Mouse (Mus musculus) layer of hippocampus, postnatal 25 days (tissue): ENCODE measurements around the gene Prokr1. TPM values are rescaled to one million over a fixed set of nuclear protein-coding genes. Genes with fewer than 3 reads are reported as not detected.
"Not testable (repeated sequence)": the region's sequence is repeated elsewhere in the genome, so short reads cannot be mapped to it uniquely, and the experiment has no call there.

Source experiments
- DNase-seq, 2 experiments: peaks; one replicate each; pipeline ENCODE4 v3.0.0; 2022; ENCODE audit warnings: mixed read lengths in 2 of 2, low spot score in 1 of 2; ENCODE audit errors: extremely low spot score in 1 of 2
- total RNA-seq, 2 experiments: library from RNA; stranded (reverse); gene quantifications; 2 replicates each; pipeline ENCODE4 v1.2.3; 2021

Prokr1 gene
- total RNA-seq, 2 experiments from 2014 or later = 0.19 to 0.52 TPM

DNA sequence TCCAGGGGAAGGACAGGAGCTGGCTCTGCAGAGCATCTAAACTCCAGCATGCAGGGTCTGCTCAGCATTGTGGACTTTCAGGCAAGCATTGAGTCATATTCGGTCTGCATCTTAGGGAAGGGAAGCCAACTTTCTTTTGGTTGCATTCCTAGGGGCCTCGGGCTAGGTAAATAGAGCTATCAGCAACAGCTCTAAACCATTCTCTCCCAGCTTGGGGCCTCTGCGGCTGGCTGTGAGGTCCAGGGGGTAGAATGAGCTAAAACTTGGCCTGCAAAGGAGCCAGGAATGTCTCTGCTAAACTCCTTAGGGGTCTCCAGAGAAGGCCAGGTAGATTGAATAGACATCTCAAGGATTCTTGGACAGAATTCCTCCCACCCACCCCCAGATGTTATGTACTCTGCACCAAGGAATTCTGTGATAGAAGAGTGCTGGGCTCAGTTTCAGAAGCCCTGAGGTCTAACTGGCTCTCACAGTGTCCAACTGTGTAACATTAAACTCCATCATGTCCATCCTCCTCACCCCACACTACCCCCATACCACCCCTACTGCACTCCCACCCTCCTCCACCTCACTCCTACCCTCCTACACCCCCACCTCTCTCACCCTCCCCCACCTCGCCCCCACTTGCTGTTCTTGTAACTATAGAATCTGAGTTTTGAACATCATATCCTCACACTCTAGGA lies 13.8 kb downstream of the Prokr1 start:
- no peak for DNase-seq

DNA sequence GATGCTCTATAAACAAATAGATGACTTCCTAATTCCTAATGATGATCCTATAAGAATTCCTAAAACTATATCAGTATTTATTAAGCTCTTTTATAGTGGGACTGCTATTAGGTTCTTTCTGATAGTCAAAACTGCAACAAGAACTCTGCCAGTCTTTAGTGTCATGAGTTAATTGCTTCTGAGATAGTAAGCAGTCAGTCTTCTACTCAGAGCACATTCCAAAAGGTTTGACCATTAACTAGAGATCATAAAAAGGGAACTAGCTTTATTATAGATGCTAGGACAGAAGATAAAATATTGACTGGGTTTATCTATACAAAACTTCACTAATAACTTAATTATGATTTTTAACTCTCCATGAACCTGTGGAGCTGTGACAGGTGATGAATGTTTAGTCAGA lies 18.7 kb downstream of the Prokr1 start:
- not testable (repeated sequence) for DNase-seq

DNA sequence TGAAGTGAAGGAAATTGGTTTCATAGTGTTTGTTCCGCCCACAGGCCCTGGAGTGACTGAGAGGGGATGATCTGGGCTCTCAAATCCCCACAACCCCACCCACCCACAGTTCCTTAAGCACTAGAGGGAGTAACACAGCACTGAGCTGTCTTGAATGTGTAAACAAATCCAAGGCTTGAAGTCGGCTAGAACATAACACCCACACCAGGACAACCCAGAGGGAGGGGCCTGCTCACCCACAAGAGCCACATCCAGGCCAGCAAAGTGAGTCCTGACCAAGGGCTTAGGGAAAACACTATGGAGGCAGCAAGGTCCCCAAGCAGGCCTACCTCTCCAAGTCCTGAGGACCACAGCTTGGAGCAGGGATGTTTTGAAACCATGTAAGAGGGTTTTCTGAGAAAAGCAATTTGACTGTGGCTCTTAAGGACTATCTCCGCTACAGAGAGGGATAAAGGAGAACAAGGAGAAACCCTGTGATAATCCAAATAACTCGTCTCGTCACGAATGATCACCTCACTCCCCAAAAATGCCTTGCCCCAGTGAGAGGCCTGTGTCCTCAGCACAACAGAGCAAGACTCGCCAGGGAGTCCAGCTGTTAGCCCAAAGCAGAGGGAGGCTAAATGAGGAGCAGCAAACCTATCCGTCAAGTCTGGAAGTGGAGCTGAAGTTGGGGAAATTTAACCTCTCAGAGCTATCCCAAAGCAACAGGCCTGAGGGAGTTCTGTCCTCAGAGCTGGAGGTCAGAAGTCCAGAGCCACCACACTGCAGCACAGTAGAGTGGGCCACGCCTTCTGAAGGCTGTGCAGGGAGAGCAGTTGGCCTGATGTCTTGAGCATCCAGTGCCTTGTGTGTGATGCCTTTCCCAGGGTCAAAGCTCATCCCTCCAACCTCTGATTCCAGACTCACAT lies 22.6 kb downstream of the Prokr1 start:
- DNase-seq = no peak

DNA sequence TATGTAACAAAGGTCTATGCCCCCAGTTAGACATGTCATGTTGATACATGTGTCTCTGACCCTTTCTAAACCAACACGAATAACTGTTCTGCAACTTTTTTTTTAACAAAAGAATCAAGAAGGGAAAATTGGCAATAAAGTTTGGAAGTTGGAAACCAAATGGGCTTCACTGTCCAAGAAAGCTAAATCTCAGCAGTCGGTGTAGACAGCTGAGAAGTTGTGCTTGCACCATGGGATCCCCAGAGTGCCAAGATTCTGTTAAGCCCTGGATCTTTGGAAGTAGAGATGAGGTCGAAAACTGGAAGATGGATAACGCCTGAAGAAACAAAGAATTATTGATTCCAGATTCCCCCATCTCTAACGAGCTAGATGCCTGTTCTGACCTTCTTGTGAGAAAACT lies 25.4 kb downstream of the Prokr1 start:
- DNase-seq = no peak

DNA sequence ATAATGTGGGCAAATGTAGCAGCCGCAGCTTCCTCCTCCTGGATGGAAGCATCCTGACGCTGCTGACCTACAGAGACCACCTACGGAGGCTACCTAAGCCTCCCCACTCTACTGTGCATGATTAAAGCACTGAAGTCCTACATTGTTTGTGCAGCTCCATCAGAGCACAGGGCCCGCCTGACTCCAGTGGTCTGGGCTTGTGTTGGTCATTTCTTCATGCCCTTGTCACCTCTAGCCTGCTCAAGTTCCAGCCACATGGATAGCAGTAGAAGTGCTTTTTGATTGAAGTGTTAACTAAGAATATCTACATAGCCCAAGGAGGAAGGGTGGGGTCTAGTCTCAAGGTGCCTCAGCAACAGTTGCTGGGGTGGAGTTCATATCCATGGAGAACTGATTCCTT lies 26.2 kb downstream of the Prokr1 start:
- DNase-seq = no peak

DNA sequence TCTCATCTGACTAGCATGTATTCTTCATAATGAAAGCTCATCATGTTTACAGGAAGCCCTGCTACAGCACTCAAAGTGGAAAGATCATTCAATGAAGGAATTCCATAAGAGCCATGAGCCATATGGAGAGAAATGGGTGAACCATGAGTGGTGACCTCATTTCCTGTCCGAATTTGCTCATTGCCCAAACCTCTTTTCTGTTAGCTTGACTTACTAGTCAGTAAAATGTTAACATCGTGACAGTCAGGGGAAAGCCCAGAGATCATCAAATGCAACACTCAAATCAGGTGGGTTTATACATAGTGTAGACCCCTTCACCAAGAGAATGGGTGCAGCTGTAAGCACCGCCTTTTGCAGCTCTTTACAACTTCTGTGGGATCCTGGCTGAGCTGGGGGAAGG lies 36.8 kb downstream of the Prokr1 start:
- no peak for DNase-seq

DNA sequence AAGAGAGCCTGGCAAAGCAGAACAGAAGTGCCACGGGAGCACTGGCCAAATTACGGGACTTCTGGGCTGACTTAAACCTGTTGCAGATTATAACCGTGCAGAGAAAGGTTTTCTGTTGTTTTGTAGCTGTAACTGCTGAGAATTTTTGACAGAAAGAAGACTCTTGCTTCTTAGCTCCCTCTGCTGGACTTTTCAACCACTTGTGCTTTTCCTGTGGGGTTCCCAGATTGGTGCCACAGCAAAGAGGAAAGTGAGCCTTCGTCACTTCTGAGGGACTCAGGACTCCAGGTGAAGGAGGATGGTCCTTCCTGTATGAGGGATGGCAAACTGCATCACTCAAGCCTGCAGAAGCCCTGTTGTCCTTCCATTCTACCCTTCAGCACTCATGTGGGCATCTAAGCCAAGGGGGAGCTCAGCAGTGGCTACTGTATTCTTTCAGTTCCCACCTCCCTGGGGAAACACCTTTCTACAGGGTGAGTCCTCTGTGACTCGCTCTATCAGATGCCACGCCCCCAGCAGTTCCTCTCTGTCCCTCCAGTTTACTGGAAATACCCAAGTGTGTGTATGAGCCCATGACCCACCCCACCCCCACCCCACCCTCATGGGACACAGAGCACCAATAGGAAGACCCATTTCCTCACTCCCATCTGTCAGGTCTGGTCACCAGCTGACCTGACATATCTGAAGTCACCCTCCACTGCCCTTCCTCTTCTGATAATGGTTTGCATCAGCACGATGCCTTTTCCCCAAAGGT lies 38.3 kb downstream of the Prokr1 start:
- no peak for DNase-seq

DNA sequence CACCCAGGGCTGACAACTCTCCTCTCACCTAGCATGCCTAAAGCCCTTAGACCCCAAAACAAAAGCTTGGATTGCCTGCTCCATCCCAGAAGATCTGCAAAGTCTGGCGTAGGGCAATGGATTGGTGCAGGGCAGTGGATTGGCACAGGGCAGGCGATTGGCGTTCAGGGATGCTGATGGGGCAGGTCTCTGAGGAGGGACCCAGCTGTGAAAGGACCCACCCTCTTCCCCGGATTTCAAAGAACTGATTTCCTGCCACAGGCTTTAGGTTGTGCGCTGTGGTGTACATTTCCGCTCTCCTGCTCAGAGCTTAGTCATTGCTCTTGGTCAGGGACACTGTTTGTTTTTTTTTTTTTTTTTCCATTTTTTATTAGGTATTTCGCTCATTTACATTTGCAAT lies 42.7 kb downstream of the Prokr1 start:
- DNase-seq = no peak

DNA sequence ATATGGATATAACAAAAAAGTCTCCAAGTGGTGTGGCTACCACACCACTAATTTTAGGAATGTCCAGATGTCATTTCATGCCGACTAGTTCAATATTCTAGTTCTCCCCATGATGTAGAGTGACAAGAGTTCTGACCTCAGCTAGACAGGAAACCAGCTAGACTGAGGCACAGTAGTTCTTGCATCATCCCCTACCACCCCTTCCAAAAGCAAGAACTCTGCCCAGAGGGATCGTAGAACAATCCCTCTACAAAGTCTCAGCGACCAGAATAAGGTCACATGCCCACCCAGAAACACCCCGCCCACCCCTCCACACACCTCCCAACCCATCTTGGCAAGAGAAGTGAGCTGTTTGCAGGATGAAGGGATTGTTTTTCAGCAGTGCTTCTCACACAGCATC lies 43.1 kb downstream of the Prokr1 start:
- DNase-seq = no peak

DNA sequence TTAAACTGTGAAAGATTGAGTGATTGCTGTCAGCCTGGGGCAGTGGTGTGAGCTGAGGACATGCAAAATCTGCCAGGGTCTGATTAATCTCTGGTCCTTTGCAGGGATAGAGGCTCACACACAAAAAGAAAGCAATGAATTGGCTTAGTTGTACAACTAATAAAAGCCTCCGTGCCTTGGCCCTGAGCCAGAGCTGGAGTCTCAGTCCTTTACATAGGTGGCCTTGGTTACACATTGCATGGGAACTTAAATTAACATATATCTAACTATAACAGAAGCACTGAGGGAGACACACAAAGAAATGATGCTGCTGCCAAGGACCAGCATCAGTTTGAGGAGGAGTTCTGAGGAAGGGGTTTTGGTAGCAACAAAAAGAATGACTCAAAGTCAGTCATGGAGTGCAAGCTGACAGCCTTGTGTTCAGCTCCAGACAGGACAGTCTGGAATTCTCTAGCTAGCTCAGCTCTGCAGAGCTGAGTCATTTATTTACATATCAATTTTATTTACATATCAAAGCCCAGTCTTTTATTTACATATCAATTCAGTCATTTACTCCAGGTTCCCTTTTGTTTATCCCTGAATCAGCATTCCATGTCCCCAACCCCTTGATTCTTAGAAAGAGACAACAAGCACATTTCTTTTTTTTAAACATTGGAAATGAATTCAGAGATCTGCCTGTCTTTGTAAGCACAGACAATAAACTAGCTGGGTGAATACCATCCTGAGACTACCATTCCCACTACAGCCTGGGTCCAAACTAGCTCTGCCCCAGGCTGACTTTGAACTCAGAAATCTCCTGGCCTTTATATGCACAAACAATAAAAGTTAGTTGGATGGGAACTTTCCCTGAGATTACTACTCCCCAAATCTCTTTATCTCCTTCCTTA lies 45.0 kb downstream of the Prokr1 start:
- no peak for DNase-seq

DNA sequence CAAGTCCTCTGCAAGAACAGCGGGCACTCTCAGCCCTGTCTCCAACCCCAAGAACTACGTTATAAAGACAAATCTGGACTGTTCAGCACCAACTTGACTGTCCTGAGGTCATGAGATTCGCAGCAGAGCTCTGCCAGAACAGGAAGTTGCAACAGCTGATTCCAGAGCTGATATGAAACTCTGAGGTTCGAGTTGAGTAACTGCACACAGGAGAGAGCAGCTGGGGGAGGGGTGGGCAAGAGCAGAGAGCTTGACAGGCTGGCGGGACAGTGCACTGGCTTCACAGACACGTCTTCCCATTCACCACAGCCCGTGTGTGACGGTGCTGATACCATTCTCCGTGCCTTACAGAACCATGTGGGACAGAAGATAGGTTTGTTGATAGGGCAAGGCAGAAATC lies 48.5 kb downstream of the Prokr1 start:
- DNase-seq = no peak

DNA sequence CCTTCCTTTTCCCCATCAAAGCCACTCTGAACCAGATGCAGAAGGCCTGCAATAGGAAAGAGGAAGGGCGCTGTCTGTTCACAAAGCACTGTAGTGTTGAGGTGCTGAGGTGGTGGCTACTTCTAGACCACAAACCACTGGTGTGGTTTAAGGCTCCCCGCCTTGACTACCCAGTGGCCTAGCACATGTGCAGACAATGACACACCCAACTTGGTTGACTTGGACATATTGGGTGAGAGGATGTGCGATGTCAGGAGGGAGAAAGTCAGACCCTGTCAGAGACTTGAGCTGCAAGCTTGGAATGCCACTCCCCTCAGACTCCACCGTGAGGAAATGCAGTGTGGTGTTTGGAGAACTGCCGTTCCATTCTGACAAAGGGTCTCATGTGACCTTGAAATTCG lies 49.4 kb downstream of the Prokr1 start:
- DNase-seq = no peak

DNA sequence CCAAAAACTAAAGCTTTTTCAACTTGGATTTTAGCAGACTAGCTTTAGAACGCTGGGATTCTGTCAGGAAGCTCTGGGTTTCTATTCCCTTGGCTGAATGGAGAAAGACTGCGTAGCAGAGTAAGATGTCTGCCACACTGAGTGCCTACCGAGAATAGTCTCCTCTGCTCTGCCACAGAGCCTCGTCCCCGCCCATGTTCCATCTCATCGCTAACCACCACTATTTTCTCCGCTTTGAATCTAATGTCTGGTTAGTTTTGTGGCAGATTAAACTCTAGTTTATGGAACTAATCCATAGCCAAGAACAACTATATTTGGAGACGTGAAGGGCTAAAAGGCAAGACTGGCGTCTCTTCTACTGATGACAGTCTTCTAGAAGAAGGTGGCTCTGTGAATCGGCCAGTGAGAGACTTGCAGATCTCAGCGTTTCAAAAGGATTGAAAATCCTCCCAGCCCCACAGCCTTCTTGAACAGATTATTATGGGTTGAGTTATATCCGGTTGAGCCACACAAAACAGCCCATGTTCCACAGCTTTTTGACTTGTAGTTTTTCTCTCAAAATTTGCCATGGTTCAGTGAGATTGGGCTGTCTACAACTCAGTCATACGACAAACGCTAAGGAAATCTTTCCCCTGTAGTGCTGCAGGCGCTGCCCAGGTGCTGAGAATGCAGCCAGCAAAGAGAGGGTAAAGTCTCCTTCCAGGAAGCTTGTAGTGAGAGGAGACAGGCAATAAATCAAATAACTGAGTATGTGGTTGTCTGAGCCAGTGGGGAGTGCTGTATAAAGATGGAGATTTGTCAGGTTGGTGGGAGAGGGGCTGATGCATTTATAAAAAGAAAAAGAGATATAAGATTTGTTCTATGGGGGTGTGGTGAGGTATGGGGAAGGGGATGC lies 51.9 kb downstream of the Prokr1 start:
- no peak for DNase-seq

DNA sequence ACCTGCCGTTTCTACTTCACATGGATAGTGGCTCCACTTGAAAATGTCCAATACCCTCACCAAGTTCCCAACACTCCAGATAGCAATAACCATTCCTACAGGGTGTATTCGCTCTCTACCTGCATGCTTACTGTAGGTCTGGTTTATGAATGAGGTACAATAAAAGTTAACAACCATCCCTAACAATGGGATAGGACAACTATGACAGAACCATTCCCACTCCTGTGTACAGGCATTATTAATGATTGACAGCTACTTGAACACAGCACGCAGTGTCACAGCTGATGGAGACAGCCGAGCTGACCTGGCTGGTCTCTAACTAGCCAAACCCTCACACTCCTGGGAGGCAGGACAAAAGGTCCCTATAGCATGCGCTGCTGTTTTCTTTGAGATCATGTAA lies 52.9 kb downstream of the Prokr1 start:
- no peak for DNase-seq

DNA sequence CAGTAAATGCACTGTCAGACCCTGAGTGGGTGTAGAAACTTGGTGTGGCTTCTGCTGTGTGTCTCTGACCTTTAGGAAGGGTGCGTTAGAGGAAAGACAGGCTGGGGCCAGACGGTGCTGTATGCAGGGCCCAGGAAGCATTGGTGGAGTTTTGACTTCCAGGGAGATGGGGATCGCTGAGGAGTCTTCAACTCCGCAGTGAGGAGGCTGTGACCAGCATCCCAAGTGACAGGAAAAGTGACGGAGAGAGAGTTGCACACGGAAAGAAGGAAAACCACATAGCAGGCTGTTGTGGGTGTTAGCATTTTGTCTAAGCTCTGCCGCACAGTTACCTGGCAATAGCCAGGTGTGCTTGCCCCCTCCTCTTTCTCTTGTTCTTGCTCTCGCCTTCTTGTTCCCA lies 54.3 kb downstream of the Prokr1 start:
- no peak for DNase-seq

DNA sequence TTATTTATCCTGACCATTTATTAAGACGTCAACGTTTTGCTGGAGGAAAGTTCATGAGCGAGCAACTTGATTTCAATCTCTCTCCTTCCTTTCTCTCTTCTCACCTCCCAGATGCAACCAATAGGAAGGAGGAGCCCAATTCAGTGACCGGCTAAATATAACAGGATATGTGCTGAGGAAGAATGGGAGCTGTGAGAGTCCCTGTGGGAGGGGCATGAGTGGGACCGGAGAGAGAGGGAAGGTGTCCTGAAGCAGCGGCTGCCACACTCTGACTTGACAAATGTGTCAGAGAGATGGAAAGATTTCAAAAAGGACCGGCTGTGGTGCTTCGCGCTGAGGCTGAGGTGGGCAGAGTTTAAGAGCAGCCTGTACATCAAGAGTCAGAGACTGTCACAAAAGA lies 54.9 kb downstream of the Prokr1 start:
- no peak for DNase-seq

DNA sequence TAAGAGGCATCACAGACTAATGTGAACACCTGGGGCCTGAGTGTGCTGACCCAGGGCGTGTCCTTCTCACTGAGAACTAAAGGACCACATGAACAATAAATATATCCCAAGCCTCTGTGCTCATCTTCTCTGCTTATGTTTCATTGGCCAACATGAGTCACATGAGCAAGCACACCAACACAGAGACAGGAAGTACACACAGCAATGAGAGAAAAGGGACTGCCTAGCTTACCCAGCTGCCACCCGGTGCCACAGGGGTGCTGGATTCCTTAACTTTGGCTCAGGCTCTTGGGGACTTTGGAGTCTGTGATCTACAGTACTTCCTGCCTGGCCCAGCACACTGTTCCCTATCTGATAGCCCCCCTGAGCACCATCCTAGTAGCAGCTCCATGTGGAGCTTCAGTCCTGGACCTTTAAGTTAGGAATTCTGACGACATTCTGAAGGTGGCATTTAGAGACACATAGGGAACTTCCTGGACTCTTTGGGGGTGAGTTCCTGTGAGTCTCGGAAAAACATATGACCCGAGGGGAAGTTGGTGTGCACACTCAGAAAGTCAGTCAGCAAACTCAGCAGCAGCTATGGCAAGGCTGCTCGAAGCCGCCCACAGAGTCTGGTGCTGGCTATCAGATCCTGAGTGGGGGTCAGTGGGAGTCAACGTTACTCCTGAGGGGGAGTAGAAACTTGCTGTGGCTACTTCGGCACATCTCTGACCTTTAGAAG lies 55.5 kb downstream of the Prokr1 start:
- DNase-seq = no peak

DNA sequence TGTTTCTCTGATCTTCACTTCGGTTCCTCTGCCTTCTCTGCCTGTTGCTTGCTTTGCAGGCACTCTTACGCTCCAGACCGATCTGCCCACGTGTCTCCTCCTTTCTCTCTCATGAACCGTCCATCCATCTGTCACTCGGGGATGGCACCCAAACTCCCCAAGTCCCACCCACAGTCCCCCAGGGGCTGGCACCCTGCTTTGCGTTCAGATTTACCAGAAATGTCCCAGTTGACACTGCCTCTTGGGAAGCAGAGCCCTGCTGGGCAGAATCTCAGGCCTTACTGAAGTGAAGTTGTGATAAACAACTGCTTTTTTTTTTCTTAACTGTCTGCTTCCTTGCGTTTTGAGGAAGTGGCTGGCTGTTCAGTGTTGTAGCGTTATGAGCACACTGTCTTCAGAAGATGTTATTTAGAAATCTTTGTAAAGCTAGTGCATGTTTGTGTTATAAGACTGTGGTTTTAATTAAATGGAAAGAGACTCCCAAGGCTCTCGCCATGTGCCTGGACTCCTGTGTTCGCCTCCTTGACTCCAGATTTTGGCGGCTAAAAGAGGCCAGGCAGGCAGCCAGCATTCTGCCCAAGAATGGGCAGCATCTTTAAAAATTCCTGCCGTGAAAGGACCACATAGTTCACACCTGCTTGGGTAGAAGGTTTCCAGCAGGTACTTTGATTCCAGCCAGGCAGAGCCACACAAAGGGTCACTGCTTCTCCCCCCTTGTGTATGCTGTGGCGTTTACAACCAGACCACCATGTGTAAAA lies 57.4 kb downstream of the Prokr1 start, which contains the start of gene Arhgap25:
TSS of gene Arhgap25 (minus strand) at position 307 of the 758 bp plus-strand sequence.
- peak in 1 of 2 experiments; percentile 14 for DNase-seq
